Mouse (Mus musculus) regulatory T cell (primary cell): ENCODE data around the gene Gm11011.

Experiments used
- in situ Hi-C: fragments of 300-600 bp; cut with MboI, MseI; formaldehyde crosslinking; loops from one replicate; pipeline ENCODE4 v1.15.1; 2025; ENCODE audit warnings: high pct_unique_total_duplicates

Gm11011 gene

DNA sequence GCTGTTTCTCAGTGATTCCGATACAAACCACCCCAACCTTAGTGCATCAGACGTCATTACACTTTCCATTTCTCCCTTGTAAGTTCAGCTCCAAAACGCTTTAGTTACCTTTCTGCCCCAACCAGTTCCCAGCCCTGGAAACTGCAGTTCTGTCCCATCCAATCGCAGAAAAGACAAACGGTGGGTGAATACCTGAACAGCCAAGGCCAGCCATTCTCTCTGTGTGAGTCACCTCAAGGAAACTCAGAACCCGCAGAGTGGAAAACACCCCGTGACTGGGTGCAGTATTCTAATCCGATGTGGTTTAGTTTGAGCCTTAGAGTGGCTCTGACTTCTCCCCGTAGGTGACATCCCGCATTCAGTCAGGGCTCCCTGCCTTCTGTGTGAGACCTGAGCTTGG, 2.2 kb upstream of the Gm11011 start:
- in situ Hi-C loops = no loop called here

DNA sequence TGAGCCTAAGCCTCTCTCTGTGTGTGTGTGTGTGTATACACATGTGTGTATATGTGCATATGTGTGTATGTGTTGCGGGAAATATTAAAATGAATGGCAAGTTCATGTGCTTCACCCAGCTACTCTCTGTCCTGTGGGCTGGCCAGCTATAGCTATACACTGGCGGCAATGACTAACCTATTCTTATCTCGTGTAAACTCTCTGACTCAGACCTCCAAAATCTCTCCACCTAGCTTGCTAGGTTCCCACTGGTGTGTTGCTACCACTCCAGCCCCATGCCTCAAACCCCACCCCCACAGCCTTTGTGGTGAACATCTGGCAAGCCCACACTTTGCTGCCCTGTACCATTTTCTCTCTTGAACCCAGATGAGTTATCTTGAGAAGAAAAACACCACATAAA, 857 bp downstream of the Gm11011 start:
- in situ Hi-C loops = no loop called here

DNA sequence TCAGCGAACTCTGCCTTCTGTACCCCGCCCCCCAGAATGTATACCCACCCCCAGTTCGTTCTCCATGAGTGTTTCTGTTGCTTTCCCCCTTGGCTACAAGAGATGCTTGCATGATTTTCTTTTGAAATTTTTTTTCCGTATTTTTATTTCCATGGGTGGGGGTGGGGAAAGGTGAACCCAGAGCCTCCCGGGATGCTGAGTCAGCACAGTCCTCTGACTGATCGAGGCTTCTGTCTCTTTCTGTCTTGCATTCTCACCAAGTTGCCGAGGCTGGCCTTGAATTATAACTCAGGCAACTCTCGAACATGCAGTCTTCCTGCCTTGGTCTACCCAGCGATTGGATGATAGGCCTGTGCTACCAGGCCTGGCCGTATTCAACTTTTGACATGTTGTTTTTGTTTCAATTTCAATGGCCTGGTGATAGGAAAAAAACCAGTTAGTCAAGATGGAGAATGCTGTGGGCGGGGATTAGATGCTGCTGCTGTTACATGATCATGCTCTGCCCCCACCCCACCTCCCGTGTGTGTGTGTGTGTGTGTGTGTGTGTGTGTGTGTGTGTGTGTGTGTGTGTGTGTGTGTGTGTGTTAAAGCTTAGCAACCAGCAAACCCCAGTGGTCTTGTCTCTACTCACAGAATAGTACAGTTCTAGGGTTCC, 1.8 kb downstream of the Gm11011 start:
- in situ Hi-C loops = no loop called here

DNA sequence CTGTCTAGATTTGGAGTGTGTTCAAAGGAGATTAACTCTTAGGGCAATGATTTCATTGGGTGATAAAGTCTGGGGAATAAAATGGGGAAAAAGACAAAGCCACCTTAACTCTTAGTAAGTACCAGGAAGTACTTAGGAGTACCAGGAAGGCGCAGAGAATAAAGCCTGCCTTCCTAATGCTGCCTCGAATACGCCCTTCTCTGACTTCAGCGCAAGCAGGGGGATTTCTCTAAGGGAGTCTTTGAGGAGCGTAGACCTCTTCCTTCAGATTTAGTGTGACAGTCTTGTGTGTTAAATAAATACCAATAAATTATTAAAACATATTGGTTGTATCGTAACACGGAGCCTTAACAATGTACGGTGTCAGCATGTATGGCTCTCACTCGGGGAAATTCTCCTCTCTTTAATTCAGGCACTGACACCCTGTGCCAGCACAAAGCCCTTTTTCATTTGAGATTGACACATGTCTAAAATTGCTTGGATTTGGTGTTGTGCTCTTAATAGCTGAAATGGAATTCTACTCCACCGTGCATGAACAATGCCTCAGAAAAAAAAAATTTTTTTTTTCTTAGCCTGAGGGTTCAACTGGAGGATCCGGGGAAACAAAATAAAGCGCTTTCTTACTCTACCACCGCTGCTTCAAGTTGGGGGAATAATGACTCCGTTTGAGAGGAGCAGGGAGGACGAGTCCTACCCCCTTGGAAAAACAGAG, 2.6 kb downstream of the Gm11011 start:
- in situ Hi-C loops = no loop called here

DNA sequence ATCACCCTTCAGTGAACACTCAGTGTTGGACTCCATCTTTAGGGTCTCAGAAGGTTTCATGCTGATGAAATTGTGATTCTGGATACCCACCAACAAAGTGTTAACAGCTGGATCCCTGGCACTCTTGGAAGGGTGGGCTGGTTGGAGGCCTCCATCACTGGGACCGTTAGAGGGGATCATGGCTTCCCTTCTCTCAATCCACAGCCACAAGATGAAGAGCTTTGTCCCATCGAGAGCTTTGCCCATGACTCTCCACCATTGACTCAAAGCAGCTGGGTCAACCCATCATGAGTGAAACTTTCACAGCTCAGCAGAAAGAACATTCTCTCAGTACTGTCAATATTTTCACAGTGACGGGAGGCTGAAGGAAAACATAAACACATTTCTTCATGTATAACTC, 4.1 kb downstream of the Gm11011 start:
- in situ Hi-C loops = no loop called here

DNA sequence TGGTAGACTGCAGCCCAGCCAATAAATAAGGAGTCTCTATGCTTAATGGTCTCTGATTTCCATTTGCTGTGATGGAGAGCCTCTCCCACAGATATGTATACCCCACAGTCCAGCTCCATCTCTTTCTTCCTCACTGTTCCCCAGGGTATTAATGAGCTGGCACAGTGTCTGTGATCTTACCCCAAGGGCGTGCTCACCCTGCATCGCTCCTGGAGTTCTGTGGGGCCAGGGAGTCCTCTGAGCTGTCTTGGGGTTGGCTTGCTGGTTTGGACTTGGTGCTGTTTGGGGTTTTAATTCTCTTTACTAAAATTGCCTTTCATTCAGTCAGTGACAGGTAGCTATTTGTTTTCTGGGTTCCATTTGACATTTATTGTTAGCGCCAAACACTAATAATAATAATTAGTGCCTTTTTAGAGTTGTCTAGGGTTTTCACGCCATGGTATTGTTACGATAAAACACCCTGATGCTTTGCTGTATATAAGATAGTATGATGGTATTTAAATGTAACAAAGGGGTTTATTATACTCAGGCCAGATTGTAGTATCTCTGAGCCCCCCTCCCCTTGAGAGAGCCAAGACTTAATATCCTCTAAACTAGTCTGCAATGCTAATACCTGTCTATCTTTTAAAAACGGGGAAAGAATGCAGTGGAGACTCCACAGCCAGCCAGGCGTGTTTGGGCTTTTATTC, 9.9 kb downstream of the Gm11011 start:
- in situ Hi-C loops = no loop called here

DNA sequence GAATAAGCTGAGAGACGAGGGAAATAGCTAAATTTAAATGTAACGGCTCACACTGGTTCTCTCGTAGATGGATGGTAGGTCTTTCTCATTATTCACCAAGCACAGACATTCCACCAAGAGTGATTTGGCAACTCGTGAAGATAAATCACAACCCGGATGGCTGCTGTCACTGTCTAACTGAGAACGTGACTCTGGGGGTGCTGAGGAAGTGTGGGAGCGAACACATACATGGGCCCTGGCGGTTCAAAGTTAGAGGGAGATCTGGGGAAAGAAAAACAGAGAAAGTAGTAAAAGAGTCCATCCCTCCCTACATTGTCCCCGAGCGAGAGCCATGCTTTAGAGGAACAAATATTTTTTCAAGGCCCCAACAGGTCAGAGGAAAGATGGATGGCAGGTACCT, 17.5 kb downstream of the Gm11011 start:
- in situ Hi-C loops = no loop called here

DNA sequence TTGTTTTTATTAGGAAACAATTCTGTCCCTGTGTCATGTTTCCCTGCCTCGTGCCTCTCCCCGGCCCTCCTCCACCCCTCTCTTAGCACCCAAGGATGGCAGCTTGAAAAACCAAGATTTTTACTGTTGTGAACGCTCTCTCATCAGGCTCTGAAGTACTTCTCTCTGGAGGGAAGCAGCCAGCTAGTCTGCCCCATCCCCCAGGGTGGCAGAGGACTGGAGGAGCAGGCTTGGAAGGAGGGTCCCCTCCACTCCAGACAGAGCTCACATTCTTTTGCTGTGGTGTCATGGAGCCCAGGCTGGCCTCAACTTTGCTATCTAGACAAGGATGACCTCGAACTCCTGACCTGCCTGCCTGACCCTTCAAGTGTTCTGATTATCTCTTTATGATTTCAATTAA, 21.4 kb downstream of the Gm11011 start:
- in situ Hi-C loops = no loop called here

DNA sequence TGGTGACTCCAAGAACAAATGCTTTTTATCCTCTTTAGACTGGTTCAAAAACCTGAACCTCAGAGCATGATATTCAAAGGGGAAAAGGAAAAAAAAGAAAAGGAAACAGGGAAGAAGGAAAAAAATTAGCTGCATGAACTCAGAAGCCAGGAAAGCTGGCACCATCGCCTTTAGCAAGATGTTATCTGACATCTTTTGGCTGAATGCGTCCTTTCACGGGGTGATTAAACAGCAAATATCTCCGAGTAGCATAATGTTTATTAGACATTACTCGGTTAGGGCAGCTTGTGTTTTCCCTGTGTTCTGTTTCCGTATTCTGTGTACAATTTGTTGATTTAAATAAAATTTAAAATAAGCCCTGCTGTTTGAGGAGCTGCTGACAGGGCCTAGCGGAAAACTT, 21.8 kb downstream of the Gm11011 start:
- in situ Hi-C loops = no loop called here

DNA sequence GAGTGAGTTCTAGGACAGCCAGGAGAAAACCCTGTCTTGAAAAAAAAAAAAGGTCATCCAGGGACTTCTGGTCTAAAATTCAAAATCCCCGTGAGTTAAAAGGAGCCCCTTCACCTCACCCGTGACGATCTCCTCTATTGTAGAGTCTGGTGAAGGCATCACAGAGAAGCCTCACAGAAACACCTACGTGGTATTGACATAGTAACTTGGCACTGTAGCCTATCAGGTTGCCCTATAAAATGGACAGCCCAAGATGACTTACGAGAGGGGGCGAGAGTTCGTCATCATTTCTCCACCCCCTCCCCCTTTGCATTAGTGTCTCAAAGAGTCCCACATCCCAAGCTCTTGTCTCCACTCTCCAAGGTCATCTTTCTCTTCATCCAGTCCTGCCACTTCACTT, 41.9 kb downstream of the Gm11011 start:
- in situ Hi-C loops = no loop called here

DNA sequence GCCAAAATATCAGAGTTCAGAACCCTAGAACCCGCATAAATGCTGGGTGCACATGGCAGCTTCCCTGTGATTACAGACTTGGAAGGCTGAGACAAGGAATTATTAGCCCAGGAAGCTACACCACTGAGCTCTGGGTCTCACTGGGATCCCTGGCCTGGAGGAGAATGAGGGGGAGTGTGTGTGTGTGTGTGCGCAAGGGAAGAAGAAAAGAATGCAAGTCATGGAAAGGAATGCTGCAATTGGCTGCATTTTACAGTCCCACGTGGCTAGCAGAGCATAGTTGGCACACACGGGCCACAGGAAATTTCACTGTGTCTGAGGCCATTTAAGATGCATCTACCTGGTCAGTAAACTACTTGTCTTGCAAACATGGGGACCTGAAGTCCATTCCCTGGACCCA, 48.6 kb downstream of the Gm11011 start:
- in situ Hi-C loops = no loop called here
